Mouse (Mus musculus) forebrain, embryonic 14.5 days (tissue): ENCODE results near the gene Tedc1. TPM values are rescaled to one million over a fixed set of nuclear protein-coding genes. Genes with fewer than 3 reads are reported as not detected.

Experiments
- ATAC-seq: fragments of 200-750 bp; cut with Nextera tagmentation; 2 replicates; pipeline ENCODE4 v1.8.0; 2017; ENCODE audit warnings: mild to moderate bottlenecking, moderate library complexity
- DNase-seq: peaks from one replicate; pipeline ENCODE4 v3.0.0-alpha.2; 2015; ENCODE audit warnings: low spot score
- H3K27ac ChIP-seq: fragments of 300-500 bp; sonication (generic); 2 replicates; pipeline ENCODE4 v1.5.1; 2014; ENCODE audit warnings: low read depth, mild to moderate bottlenecking, control low read depth, low read length, moderate library complexity
- H3K27me3 ChIP-seq: fragments of 300-500 bp; sonication (generic); replicated peaks from 2 replicates; pipeline ENCODE4 v1.6.1; 2014; ENCODE audit warnings: low read length, control low read depth, mixed read lengths; ENCODE audit not compliant: control insufficient read depth, insufficient read depth
- H3K36me3 ChIP-seq: fragments of 300-500 bp; sonication (generic); 2 replicates; pipeline ENCODE4 v1.6.1; 2014; ENCODE audit warnings: low read length, control low read depth; ENCODE audit not compliant: control insufficient read depth, insufficient read depth
- H3K4me1 ChIP-seq: fragments of 300-500 bp; sonication (generic); 2 replicates; pipeline ENCODE4 v1.6.1; 2014; ENCODE audit warnings: antibody characterized with exemption, low read length, control low read depth; ENCODE audit not compliant: control insufficient read depth, insufficient read depth
- H3K4me2 ChIP-seq: fragments of 300-500 bp; sonication (generic); 2 replicates; pipeline ENCODE4 v1.6.1; 2014; ENCODE audit warnings: mild to moderate bottlenecking, control low read depth, low read length
- H3K4me3 ChIP-seq: fragments of 300-500 bp; sonication (generic); 2 replicates; pipeline ENCODE4 v1.5.1; 2014; ENCODE audit warnings: low read depth, low read length, control low read depth
- H3K9ac ChIP-seq: fragments of 300-500 bp; sonication (generic); 2 replicates; pipeline ENCODE4 v1.6.1; 2014; ENCODE audit warnings: mild to moderate bottlenecking, low read length, control low read depth, moderate library complexity
- H3K9me3 ChIP-seq: fragments of 300-500 bp; sonication (generic); replicated peaks from 2 replicates; pipeline ENCODE4 v1.6.1; 2016; ENCODE audit warnings: low read length, control low read depth, mixed read lengths; ENCODE audit not compliant: control insufficient read depth
- WGBS: fragments of 180-500 bp; shearing (Covaris S2); extraction: QIAGEN DNeasy Blood & Tissue Kit; methylation state at CpG from one replicate; pipeline ENCODE4 v1.1.7; 2014; 5-methylcytosine and 5-hydroxymethylcytosine counted together
- polyA plus RNA-seq: library from polyadenylated mRNA; unstranded; fragments of >200 nt; fragmentation: Nextera tagmentation; extraction: Ambion mirVana; gene quantifications from 2 replicates; pipeline ENCODE4 v1.2.1, GENCODE M21; 2014

The Tedc1 gene
- polyA plus RNA-seq, 1 experiment from 2014 or later, result 9.5 TPM

DNA sequence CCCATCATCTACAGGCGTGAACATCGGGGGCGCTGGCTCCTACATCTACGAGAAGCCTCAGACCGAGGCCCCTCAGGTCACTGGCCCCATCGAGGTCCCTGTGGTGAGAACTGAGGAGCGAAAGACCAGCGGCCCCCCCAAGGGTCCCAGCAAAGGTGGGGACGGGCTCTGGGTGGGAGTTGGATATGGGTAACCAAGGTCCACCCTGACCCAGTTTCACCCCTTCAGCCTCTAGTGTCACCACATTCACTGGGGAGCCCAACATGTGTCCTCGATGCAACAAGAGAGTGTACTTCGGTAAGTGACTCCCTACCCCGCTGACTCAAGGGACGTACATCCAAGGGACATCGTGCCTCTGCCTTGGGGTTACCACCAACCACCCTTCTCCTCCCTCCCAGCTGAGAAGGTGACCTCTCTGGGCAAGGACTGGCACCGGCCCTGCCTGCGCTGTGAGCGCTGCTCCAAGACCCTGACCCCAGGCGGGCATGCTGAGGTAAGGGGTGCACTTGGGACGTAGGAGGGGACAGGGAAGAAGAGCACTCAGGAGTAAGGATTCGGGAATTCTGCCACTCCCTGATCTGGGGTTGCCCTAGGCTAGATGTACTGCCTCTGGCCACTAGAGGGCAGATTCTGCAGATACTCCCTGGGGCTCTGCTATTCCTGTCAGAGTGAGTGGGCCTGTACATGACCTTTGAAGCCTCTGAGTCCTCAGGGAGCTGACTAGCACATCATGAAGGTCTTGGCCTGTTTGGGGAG, 12.0 kb upstream of the Tedc1 start:
- Histone ChIP-seq H3K9ac (no peak overlapping the region), H3K36me3 (peaks cover 25% of the 10 kb centered on the region), H3K4me1 (peaks cover 34% of the 10 kb centered on the region), H3K4me2 (no peak overlapping the region), H3K27ac (no peak overlapping the region), H3K4me3 (no peak overlapping the region), H3K9me3 (no peaks in the 10 kb centered on the region), H3K27me3 (no peaks in the 10 kb centered on the region)
- ATAC-seq (no peak), DNase-seq (peak; percentile 41)
- WGBS, result 77% methylated on average over 20 of the region's 20 CpGs

DNA sequence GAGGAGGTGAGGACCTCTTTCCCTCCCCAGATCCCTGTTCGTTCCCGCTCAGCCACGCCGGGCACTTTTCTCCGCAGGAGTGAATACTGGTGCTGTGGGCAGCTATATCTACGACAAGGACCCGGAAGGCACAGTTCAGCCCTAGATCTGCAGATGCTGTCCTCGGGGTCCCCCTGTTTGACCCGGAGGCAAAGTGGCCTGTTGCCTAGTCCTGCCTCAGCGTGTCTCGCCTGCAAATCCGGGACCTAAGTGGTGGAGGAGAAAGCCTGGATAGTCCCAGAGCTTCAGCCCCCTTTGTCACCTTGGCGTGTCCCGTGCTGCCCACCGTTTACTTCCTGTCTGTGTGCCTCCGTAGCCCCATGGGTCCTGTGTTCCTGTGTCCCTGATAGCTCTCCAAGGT, 11.3 kb upstream of the Tedc1 start:
- ATAC-seq, result no peak
- Histone ChIP-seq H3K9me3 (no peaks in the 10 kb centered on the region), H3K4me3 (no peak overlapping the region), H3K27me3 (no peaks in the 10 kb centered on the region), H3K4me1 (peaks cover 32% of the 10 kb centered on the region), H3K4me2 (no peak overlapping the region), H3K9ac (no peak overlapping the region), H3K36me3 (peaks cover 25% of the 10 kb centered on the region), H3K27ac (no peak overlapping the region)
- DNase-seq, result no peak
- WGBS, result 95% methylated on average over 16 of the region's 16 CpGs

DNA sequence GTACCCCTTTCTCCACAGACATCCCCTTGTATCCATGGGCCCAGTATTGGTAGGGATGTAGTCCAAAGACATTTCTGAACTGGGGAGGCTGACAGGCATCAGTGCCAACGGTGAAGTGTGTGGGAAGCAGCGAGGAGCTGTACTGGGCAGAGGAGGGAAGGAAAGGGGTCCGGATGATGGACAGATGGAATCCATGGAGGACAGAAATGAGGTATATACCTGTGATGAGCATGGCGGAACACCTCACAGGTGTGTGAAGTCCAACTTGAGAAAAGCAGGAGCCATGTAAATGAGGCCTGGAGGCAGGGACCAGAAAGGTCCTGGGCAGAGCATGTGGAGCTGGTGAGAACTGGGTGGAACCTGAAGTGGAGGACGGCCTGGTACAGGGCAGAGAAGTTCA, 10.6 kb upstream of the Tedc1 start:
- 88% methylated on average over 5 of the region's 5 CpGs for WGBS
- Histone ChIP-seq H3K27me3 (no peaks in the 10 kb centered on the region), H3K9me3 (no peaks in the 10 kb centered on the region), H3K4me2 (no peak overlapping the region), H3K36me3 (peaks cover 25% of the 10 kb centered on the region), H3K27ac (no peak overlapping the region), H3K4me1 (peaks cover 32% of the 10 kb centered on the region), H3K9ac (no peak overlapping the region), H3K4me3 (no peak overlapping the region)
- ATAC-seq, result no peak
- DNase-seq, result no peak

DNA sequence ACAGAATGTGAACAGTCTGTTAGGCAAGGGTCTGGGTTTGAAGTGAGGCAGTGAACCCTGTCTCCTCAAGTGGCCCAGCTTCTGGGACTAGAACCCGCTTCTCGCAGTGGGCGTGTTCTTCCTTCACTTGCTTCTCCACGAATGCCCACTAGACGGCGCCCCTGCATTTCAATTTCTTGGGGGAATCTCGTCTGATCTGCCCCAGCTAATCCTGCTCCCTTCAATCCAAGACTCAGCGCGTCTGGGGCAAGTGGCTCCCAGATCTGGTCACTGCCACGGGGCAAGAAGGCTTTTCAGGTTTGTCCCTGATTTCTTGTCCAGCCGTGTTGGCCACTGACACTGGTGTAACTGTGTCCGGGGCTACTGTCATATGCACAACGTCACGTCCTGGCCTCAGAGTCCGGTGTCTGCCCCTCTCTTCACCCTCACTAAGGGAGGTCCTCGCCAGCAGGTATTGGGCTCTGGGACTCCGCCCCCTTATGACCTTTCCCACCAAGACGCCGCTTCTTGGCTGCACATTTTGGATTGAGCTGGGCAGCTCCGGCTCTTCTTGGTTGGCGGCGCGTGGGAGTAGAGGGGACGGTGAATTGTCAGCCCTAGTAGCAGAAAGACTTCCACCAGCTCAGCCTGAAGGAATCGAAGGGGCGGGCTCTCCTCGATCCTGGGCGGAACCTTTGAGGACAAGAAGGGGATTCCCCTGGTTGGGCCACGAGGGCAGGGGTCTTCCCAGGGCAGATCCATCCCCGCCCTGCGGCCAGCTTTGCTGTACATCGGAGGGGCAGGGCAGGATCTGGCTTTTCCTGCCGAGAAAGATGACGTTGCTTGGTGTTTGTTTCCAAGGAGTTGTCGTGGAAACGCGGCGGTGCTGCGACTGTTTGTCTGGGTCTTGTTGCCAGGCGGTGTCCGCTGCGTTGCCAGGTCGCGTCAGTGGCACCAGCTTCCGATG, 9.8 kb upstream of the Tedc1 start, which contains the start of gene Crip1:
TSS of gene Crip1 (plus strand) at position 205 of the 946 bp plus-strand sequence.
- H3K9me3 ChIP-seq, result no peaks in the 10 kb centered on the region
- no peak within 1 kb of the TSS for H3K27ac ChIP-seq
- ATAC-seq (peak; percentile 11; the same call in 1 of the 2 replicates), DNase-seq (peak; percentile 69)
- no peaks in the 10 kb centered on the region; the same call in 1 of the 2 replicates for H3K27me3 ChIP-seq
- H3K36me3 ChIP-seq, result peaks cover 25% of the 10 kb centered on the region
- no peak within 1 kb of the TSS for H3K4me3 ChIP-seq
- 12% methylated on average over 45 of the region's 45 CpGs for WGBS
- no peak within 1 kb of the TSS for H3K9ac ChIP-seq
- H3K4me1 ChIP-seq, result peaks cover 29% of the 10 kb centered on the region
- 0 out of 2 replicates have a peak within 1 kb of the TSS, but pooled peaks have one; percentile 21 for H3K4me2 ChIP-seq

DNA sequence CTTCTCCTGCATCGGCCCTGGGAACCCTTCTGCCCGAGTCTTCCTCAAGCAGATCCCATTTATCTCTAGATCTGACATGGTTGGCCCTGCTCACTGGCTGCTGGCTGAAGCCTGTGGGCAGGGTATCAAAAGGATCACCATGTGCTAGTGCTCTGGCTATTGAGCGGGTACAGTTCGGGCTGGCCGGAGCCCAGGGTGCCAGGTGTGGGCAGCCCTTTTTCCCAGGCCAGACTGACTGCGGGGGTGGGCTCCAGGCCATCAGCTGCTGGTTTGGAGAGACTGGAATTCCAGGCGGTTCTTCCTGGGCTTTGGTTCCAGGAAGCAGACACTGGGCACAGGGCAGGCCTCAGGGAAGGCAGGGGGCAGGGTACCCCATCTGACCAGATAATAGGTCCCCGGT, 8.7 kb upstream of the Tedc1 start:
- Histone ChIP-seq H3K27ac (no peak overlapping the region), H3K4me3 (no peak overlapping the region), H3K4me1 (peaks cover 26% of the 10 kb centered on the region), H3K4me2 (no peak overlapping the region), H3K27me3 (no peaks in the 10 kb centered on the region; the same call in 1 of the 2 replicates), H3K9me3 (no peaks in the 10 kb centered on the region), H3K36me3 (peaks cover 25% of the 10 kb centered on the region), H3K9ac (no peak overlapping the region)
- 83% methylated on average over 8 of the region's 8 CpGs for WGBS
- no peak for DNase-seq
- ATAC-seq, result no peak

DNA sequence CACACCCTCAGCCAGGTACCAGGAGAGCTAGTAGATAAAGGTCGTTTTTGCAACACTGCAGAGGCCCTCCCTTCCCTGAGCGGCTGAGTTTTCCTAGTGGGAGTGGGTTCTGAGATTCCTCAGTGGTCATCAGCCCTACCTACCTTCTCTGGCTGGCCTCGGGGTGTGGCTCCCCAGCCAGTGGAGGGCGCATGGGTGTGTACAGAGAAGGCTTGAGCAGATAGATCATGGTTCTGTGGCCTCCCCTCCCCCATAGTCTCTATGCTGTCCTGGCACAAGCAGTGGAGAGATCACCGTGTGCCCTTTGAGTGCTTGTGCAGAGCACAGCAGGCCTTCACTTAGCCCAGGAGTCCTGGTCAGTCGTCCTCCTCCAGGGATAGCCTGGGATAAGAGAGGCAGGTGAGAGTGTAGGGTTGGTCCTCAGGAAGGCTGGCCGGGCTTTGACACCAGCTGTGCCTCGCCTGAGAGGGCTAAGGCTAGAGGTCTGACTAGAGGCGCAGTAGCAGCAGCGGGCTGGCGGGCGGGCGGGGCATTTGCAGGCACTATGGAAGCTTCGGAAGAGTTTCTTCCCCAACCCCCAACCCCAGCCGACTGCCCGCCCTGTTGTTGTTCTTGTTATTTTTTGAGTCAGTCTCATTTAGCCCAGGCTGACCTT, 7.7 kb upstream of the Tedc1 start:
- DNase-seq (no peak), ATAC-seq (no peak)
- peaks cover 24% of the 10 kb centered on the region for H3K36me3 ChIP-seq
- H3K9me3 ChIP-seq, result no peaks in the 10 kb centered on the region
- no peak overlapping the region for H3K4me2 ChIP-seq
- no peak overlapping the region for H3K9ac ChIP-seq
- H3K27ac ChIP-seq, result no peak overlapping the region
- peaks cover 21% of the 10 kb centered on the region for H3K4me1 ChIP-seq
- no peak overlapping the region for H3K4me3 ChIP-seq
- 32% methylated on average over 16 of the region's 16 CpGs for WGBS
- no peaks in the 10 kb centered on the region; the same call in 1 of the 2 replicates for H3K27me3 ChIP-seq

DNA sequence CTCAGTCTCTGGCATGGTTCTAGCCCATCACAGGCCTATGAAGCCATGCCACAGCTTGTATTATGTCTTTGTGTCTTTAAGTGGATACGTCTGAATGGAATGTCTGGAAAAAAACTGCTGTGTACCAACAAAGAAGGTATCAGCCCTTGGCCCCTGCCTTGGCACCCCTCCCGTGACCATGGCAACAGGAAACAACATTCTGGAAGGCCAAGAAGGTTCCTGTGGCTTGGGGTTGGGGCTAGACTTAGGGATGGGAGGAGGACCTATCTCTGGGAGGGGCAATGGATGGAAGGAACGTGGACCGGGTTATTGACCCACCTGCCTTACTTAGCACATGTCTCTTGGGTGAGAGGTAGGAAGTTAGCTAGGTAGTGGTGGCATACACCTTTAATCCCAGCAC, 6.9 kb upstream of the Tedc1 start:
- H3K9ac ChIP-seq, result no peak overlapping the region
- no peaks in the 10 kb centered on the region for H3K9me3 ChIP-seq
- peak; percentile 52 for DNase-seq
- H3K27me3 ChIP-seq, result no peaks in the 10 kb centered on the region; the same call in 1 of the 2 replicates
- no peak overlapping the region for H3K27ac ChIP-seq
- H3K4me1 ChIP-seq, result peaks cover 21% of the 10 kb centered on the region
- no peak for ATAC-seq
- 45% methylated on average over 4 of the region's 4 CpGs for WGBS
- peaks cover 15% of the 10 kb centered on the region for H3K36me3 ChIP-seq
- no peak overlapping the region for H3K4me2 ChIP-seq
- H3K4me3 ChIP-seq, result no peak overlapping the region

DNA sequence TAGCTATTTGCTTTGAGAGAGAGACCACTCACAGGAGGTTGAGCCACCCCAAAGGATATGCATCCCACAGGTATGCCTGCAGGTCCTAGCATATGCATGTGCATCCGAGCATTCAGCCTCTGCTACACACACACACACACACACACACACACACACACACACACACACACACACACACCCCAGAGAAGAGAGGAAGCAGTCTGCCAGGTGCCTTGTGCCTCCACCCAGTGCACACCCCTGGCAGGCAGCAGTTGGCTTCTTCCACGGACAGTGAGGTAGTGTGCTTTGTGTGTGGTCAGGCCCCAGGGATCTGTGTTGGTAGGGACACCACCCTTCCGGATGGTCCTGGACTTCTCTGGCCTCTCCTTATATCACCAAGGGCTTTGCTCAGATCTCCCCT, 6.3 kb upstream of the Tedc1 start:
- Histone ChIP-seq H3K9me3 (no peaks in the 10 kb centered on the region), H3K4me1 (peaks cover 21% of the 10 kb centered on the region), H3K27me3 (no peaks in the 10 kb centered on the region; the same call in 1 of the 2 replicates), H3K36me3 (peaks cover 10% of the 10 kb centered on the region), H3K4me2 (no peak overlapping the region), H3K9ac (no peak overlapping the region), H3K4me3 (no peak overlapping the region), H3K27ac (no peak overlapping the region)
- no peak for DNase-seq
- no peak for ATAC-seq
- 80% methylated on average over 3 of the region's 3 CpGs for WGBS
